Mouse (Mus musculus): ENCODE data around the gene Ang6. TPM values are rescaled to one million over a fixed set of nuclear protein-coding genes. Genes with fewer than 3 reads are reported as not detected.
"Not testable (repeated sequence)": the region's sequence is repeated elsewhere in the genome, so short reads cannot be mapped to it uniquely, and the experiment has no call there.

Ang6 gene
- not detected in 2 replicates for polyA plus RNA-seq (2014; fragmentation: Nextera tagmentation; extraction: Ambion mirVana)

DNA sequence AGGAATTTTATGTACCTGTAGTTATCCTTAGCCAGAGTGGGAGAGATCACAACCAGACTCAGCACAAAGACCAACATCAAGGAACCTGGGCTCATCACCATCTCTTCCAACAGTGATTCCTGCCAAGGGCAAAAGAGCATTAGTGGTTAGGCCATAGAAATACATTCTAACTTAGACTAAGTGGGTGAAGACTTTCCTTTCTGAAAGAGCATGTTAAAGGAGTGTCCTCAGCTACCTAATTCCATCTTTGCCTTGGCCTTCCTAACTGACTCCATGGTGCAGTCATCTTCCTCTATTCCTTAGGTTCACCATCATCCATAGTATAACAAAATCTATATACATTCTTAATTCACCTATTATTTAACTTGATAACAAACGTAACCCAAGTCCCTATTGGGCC, at the start of gene Ang6:
Gene Ang6, minus strand, starts transcription at position 101 of the 400 bp plus-strand sequence.
- DNase-seq (ENCODE audit: low spot score), result no peak
- Histone ChIP-seq H3K4me2 (no peak within 1 kb of the TSS), H3K27me3 (replicated peaks; ENCODE audit: control insufficient read depth, insufficient read depth, low read length) (no peaks in the 10 kb centered on the region), H3K36me3 (ENCODE audit: control insufficient read depth, insufficient read depth, low read length) (no peaks in the 10 kb centered on the region), H3K4me3 (ENCODE audit: low read depth, low read length) (no peak within 1 kb of the TSS), H3K9ac (ENCODE audit: low read depth, low read length) (no peak within 1 kb of the TSS), H3K27ac (ENCODE audit: low read depth, low read length) (no peak within 1 kb of the TSS), H3K9me3 (ENCODE audit: control insufficient read depth, low read length) (no peaks in the 10 kb centered on the region), H3K4me1 (replicated peaks; ENCODE audit: control insufficient read depth, insufficient read depth, low read length) (no peaks in the 10 kb centered on the region)
- 77% methylated on average over 1 of the region's 1 CpGs for WGBS
- no peak for ATAC-seq (replicated peaks; ENCODE audit: low FRiP score)

DNA sequence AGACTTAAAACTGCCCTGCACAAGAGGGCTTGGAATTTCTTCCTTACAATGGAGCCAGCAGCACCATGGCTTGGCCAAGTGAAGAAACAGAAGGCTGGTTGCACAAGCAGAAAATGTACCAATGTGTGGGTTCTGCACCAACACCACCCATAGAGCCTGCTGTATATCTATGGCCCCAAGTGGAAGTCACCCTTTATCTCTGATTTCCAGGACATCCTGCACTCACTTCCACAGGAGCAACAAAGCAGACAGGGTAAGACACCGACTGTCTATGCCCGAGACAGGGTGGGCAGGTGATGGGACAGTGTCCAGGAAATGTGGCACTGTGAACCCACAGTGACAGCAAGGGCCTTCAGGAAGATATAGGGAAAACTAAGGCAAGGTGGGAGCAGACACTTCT, 44.5 kb upstream of the Ang6 start:
- not testable (repeated sequence) for H3K36me3 ChIP-seq (ENCODE audit: control insufficient read depth, insufficient read depth, low read length)
- ATAC-seq (replicated peaks; ENCODE audit: low FRiP score), result 0 out of 2 replicates have a peak, but pooled peaks have one; percentile 34

GRCm38 (mm10) chr14:44031828-44032227, 29.8 kb upstream of the Ang6 start:
- not testable (repeated sequence) for ATAC-seq (replicated peaks; ENCODE audit: low FRiP score); H3K27ac ChIP-seq (ENCODE audit: low read depth, low read length); H3K9ac ChIP-seq (ENCODE audit: low read depth, low read length); H3K4me2 ChIP-seq; H3K9me3 ChIP-seq (ENCODE audit: control insufficient read depth, low read length); H3K27me3 ChIP-seq (replicated peaks; ENCODE audit: control insufficient read depth, insufficient read depth, low read length); H3K36me3 ChIP-seq (ENCODE audit: control insufficient read depth, insufficient read depth, low read length); H3K4me3 ChIP-seq (ENCODE audit: low read depth, low read length); H3K4me1 ChIP-seq (replicated peaks; ENCODE audit: control insufficient read depth, insufficient read depth, low read length); DNase-seq (ENCODE audit: low spot score)
- 43% methylated on average over 1 of the region's 3 CpGs for WGBS

More for the DNA sequence above, 44.5 kb upstream of the Ang6 start:
- not testable (repeated sequence) for H3K9ac ChIP-seq (ENCODE audit: low read depth, low read length); H3K27ac ChIP-seq (ENCODE audit: low read depth, low read length); H3K9me3 ChIP-seq (ENCODE audit: control insufficient read depth, low read length); DNase-seq (ENCODE audit: low spot score); H3K4me3 ChIP-seq (ENCODE audit: low read depth, low read length); H3K4me2 ChIP-seq; H3K4me1 ChIP-seq (replicated peaks; ENCODE audit: control insufficient read depth, insufficient read depth, low read length); H3K27me3 ChIP-seq (replicated peaks; ENCODE audit: control insufficient read depth, insufficient read depth, low read length)
- 60% methylated on average over 2 of the region's 2 CpGs for WGBS

DNA sequence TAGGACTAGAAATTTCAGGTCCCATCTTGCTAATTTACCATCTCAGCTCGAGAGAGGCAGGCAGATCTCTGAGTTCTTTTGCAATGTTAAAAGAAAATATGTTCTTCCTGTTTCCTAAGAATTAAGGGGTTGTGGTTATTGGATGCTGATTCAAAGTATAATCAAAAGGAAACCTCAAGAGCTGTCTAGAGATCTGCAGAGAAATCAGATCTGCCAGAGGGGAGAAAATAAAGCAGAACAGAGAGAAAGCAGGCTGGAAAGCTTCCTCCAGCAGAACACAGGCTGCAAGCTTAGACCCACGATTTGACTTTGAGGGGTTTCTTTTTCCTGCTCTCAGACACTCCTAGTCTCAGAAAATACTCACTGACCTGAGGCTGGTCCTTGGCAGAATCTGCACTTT, 7.6 kb upstream of the Ang6 start:
- not testable (repeated sequence) for ATAC-seq (replicated peaks; ENCODE audit: low FRiP score); H3K9ac ChIP-seq (ENCODE audit: low read depth, low read length); H3K9me3 ChIP-seq (ENCODE audit: control insufficient read depth, low read length); H3K4me3 ChIP-seq (ENCODE audit: low read depth, low read length); H3K27me3 ChIP-seq (replicated peaks; ENCODE audit: control insufficient read depth, insufficient read depth, low read length); H3K4me2 ChIP-seq; H3K36me3 ChIP-seq (ENCODE audit: control insufficient read depth, insufficient read depth, low read length); H3K4me1 ChIP-seq (replicated peaks; ENCODE audit: control insufficient read depth, insufficient read depth, low read length); H3K27ac ChIP-seq (ENCODE audit: low read depth, low read length); DNase-seq (ENCODE audit: low spot score)
- 50% methylated on average over 2 of the region's 2 CpGs for WGBS

DNA sequence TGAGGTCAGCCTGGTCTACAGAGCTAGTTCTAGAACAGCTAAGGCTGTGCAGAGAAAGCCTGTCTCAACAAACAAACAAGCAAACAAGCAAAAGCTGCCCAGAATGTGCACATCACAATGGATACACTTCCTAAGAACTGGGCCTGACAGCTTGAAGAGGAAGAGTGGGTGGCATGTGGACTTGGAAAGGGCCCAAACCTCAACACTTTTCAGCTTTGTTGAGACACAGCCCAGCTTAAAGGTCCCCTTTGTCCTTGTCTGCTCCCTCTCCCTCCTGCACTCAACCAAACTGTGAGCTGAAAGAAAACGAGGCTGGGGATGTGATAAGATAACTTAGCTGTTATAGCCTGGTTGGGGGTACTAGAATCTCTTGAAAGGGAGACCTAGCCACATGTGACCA, 6.0 kb upstream of the Ang6 start:
- H3K4me2 ChIP-seq; H3K27ac ChIP-seq (ENCODE audit: low read depth, low read length); DNase-seq (ENCODE audit: low spot score); ATAC-seq (replicated peaks; ENCODE audit: low FRiP score); H3K4me3 ChIP-seq (ENCODE audit: low read depth, low read length); H3K9me3 ChIP-seq (ENCODE audit: control insufficient read depth, low read length); H3K27me3 ChIP-seq (replicated peaks; ENCODE audit: control insufficient read depth, insufficient read depth, low read length); H3K9ac ChIP-seq (ENCODE audit: low read depth, low read length); H3K36me3 ChIP-seq (ENCODE audit: control insufficient read depth, insufficient read depth, low read length); H3K4me1 ChIP-seq (replicated peaks; ENCODE audit: control insufficient read depth, insufficient read depth, low read length): not testable (repeated sequence)
- no CpG with 5 or more reads among the region's 1 CpGs for WGBS

DNA sequence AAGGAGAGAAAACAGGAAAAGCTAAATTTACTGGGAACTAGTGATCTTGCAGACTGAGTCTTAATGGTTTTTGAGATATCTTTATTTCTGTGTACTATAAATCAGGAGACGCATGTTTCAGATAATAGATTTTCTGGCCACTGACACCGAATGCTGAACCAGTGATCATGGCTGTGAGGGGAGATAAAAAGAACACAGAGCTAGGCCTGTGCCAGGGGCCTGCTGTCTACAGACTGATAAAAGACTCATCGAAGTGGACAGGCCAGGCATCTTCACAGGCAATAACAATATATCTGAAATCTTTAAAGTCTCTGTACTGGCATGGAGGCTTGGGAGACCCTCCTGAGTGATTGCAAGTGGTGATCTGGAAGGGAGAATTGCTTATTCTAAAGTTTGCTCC, 469 bp downstream of the Ang6 start:
- Histone ChIP-seq H3K4me3 (ENCODE audit: low read depth, low read length) (no peak overlapping the region), H3K4me2 (no peak overlapping the region), H3K4me1 (replicated peaks; ENCODE audit: control insufficient read depth, insufficient read depth, low read length) (no peaks in the 10 kb centered on the region), H3K36me3 (ENCODE audit: control insufficient read depth, insufficient read depth, low read length) (no peaks in the 10 kb centered on the region), H3K9ac (ENCODE audit: low read depth, low read length) (no peak overlapping the region), H3K9me3 (ENCODE audit: control insufficient read depth, low read length) (no peaks in the 10 kb centered on the region), H3K27me3 (replicated peaks; ENCODE audit: control insufficient read depth, insufficient read depth, low read length) (no peaks in the 10 kb centered on the region), H3K27ac (ENCODE audit: low read depth, low read length) (no peak overlapping the region)
- 37% methylated on average over 3 of the region's 3 CpGs for WGBS
- DNase-seq (ENCODE audit: low spot score), result no peak
- peak; percentile 77 for ATAC-seq (replicated peaks; ENCODE audit: low FRiP score)

GRCm38 (mm10) chr14:43998455-43999000, 3.5 kb downstream of the Ang6 start:
- not testable (repeated sequence) for H3K27me3 ChIP-seq (replicated peaks; ENCODE audit: control insufficient read depth, insufficient read depth, low read length); DNase-seq (ENCODE audit: low spot score); H3K9ac ChIP-seq (ENCODE audit: low read depth, low read length); H3K4me3 ChIP-seq (ENCODE audit: low read depth, low read length); H3K27ac ChIP-seq (ENCODE audit: low read depth, low read length); ATAC-seq (replicated peaks; ENCODE audit: low FRiP score); H3K36me3 ChIP-seq (ENCODE audit: control insufficient read depth, insufficient read depth, low read length); H3K4me1 ChIP-seq (replicated peaks; ENCODE audit: control insufficient read depth, insufficient read depth, low read length); H3K9me3 ChIP-seq (ENCODE audit: control insufficient read depth, low read length); H3K4me2 ChIP-seq
- 75% methylated on average over 2 of the region's 2 CpGs for WGBS

DNA sequence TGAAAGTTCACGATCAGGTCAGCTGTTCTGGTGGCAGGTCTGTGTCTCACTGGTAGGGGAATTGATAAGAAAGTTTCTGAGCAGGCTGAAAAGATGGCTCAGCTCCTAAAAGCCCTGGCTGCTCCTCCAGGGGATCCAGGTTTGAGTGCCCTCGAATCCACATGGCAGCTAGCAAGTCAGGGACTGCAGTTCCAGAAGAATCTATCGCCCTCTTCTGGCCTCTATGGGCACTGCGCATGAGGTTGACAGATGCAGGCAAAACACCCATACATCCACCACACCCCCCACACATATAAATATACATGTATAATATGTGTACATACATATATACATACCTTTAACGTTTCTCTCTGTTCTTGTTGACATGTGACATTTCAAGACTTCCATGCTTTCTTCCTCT, 14.7 kb downstream of the Ang6 start:
- H3K27ac ChIP-seq (ENCODE audit: low read depth, low read length); H3K4me2 ChIP-seq; H3K9ac ChIP-seq (ENCODE audit: low read depth, low read length); H3K9me3 ChIP-seq (ENCODE audit: control insufficient read depth, low read length); H3K36me3 ChIP-seq (ENCODE audit: control insufficient read depth, insufficient read depth, low read length); H3K27me3 ChIP-seq (replicated peaks; ENCODE audit: control insufficient read depth, insufficient read depth, low read length); H3K4me1 ChIP-seq (replicated peaks; ENCODE audit: control insufficient read depth, insufficient read depth, low read length); H3K4me3 ChIP-seq (ENCODE audit: low read depth, low read length): not testable (repeated sequence)
- peak; percentile 44 for DNase-seq (ENCODE audit: low spot score)
- peak; percentile 26; the same call in 1 of the 2 replicates for ATAC-seq (replicated peaks; ENCODE audit: low FRiP score)
- WGBS, result 13% methylated on average over 5 of the region's 5 CpGs

GRCm38 (mm10) chr14:43986147-43986546, 15.9 kb downstream of the Ang6 start:
- no peak for DNase-seq (ENCODE audit: low spot score)
- Histone ChIP-seq H3K36me3 (ENCODE audit: control insufficient read depth, insufficient read depth, low read length) (no peaks in the 10 kb centered on the region), H3K27ac (ENCODE audit: low read depth, low read length) (no peak overlapping the region), H3K4me2 (no peak overlapping the region), H3K9ac (ENCODE audit: low read depth, low read length) (no peak overlapping the region), H3K9me3 (ENCODE audit: control insufficient read depth, low read length) (no peaks in the 10 kb centered on the region), H3K4me1 (replicated peaks; ENCODE audit: control insufficient read depth, insufficient read depth, low read length) (no peaks in the 10 kb centered on the region), H3K27me3 (replicated peaks; ENCODE audit: control insufficient read depth, insufficient read depth, low read length) (no peaks in the 10 kb centered on the region), H3K4me3 (ENCODE audit: low read depth, low read length) (no peak overlapping the region)
- no peak for ATAC-seq (replicated peaks; ENCODE audit: low FRiP score)
- WGBS, result 91% methylated on average over 2 of the region's 2 CpGs

Measured in liver, embryonic 11.5 days (tissue).